Mouse (Mus musculus): ENCODE data around the gene Actn4. TPM values are rescaled to one million over a fixed set of nuclear protein-coding genes. Genes with fewer than 3 reads are reported as not detected.
A peak's percentile ranks its signal among the peaks of the same experiment; 100 is the strongest.

Actn4 gene
- total RNA-seq (2021): 100 to 1,000 TPM; 123 to 132 TPM
- long read RNA-seq, experiment 1, transcript Actn4-201 (21 exons, 3,877 nt): major isoform, 23 of 76 reads
- long read RNA-seq, experiment 1, partial matches to known transcripts: 13 of 76 reads
- long read RNA-seq, experiment 1, other reads (novel, unspliced or antisense): 39 of 76 reads
- long read RNA-seq, experiment 2, transcript Actn4-201 (21 exons, 3,877 nt): major isoform, 10 of 89 reads
- long read RNA-seq, experiment 2, partial matches to known transcripts: 14 of 89 reads
- long read RNA-seq, experiment 2, other reads (novel, unspliced or antisense): 65 of 89 reads

DNA sequence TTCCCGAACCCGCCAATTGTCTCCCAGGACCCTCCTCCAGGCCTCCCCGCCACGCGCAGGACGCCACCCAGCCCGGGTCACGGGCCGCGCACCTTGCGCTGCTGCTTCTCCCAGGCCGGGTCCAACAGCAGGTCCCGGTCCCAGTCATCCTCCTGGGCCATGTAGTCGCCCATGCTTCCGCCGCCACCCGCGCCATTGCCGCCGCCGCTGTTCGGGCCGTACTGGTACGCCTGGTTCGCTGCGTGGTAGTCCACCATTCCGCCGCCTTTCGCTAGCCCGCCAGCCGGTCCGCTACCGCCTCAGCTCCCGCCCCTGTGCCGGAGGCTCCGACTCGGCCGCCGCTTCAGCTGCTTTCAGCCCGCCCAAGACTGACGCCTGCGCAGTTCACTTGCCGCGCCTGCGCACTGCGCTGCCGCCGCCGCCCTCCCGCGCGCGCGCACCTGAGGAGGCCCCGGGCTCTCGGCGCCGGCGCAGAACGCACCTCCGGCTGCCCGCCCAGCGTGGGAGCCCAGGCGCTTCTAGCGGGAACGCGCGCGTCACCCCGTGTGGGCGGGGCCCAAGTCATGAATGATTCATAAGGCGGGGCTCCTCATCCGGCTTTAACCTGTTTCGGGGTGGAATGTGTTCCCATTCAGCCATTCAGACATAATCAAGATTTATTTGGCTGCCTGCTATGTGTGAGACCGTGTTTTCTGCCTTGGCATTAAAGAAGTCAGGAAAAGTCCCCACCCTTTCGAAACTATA lies at the start of gene Actn4:
Actn4 (minus strand) TSS at position 414 of the 744 bp plus-strand sequence.
- peak; percentile 97 to 98 for DNase-seq (ENCODE audit: low spot score in 2 of 2)

DNA sequence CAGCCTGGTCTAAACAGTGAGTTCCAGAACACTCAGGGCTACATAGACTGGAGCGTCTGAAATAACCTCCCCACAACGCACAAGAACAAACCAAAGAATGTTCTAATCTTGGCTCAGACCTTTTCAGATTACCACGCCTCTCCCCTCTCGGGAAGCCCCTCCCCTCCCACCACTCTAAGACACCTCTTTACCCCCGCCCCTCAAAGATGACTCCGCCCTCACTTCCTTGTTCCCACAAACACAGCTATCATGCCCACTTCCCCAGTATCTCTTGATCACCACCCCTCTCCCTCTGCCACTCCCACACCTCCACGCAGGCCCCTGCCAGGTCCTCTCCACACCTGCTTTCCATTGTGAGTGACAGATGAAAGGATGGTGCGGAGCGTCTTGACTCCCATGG lies 46.6 kb upstream of the Actn4 start:
- DNase-seq (ENCODE audit: low spot score in 2 of 2): no peak

DNA sequence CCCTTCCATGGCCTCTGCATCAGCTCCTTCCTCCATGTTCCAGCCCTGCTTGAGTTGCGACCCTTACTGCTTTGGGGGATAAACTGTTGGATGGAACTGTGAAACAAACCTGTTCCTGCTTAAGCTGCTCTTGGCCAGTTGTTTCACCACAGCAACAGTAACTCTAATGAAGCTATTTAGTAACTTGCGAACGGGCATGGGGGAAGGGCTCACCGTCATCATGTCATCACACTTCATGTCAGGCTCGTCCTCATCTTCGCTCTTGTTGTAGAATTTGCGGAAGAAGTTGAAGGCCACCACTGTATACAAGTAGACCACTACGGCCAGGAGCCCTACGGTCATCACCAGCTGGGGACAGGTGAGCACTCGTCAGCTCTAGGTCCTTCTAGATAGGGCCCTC lies 46.0 kb upstream of the Actn4 start:
- no peak for DNase-seq (ENCODE audit: low spot score in 2 of 2)

DNA sequence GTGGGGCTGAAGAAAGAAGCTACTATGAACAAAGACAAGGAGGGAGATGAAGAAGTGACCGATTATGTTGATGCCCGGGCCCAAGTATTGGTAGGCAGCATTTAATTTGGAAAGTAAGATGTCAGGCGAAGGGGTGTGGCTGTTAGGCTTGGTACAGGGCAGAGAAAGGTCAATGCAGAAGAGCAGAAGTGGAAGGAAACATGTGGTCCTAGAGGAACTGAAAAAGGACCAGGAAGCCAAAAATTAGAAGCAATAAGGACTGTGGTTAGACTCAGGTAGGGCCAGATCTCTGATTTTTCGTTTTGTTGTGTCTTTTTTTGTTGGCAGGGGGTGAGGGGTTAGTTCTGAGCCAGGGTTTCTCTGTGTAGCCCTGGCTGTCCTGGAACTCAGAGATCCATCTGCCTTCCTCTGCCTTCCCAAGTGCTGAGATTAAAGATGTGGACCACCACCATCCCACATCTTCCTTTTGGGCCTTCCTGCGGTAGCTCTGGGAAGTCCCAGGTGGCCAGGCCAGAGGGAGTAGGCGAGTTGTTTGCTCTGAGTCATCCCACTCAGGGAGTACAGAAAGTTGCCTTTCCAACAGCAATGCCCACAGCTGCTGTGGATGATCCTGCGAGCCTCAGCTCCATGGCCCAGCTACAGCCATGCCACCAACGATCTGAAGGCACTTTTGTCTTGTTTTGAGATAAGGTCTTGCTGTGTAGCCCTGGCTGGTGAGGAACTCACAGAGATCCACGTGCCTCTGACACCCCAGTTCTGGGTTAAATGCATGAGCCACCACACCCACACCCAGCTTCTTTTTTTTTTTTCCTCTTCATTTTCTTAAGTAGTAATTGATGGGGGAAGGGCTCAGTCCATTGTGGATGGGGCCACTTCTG lies 45.3 kb upstream of the Actn4 start:
- DNase-seq (ENCODE audit: low spot score in 2 of 2): no peak

DNA sequence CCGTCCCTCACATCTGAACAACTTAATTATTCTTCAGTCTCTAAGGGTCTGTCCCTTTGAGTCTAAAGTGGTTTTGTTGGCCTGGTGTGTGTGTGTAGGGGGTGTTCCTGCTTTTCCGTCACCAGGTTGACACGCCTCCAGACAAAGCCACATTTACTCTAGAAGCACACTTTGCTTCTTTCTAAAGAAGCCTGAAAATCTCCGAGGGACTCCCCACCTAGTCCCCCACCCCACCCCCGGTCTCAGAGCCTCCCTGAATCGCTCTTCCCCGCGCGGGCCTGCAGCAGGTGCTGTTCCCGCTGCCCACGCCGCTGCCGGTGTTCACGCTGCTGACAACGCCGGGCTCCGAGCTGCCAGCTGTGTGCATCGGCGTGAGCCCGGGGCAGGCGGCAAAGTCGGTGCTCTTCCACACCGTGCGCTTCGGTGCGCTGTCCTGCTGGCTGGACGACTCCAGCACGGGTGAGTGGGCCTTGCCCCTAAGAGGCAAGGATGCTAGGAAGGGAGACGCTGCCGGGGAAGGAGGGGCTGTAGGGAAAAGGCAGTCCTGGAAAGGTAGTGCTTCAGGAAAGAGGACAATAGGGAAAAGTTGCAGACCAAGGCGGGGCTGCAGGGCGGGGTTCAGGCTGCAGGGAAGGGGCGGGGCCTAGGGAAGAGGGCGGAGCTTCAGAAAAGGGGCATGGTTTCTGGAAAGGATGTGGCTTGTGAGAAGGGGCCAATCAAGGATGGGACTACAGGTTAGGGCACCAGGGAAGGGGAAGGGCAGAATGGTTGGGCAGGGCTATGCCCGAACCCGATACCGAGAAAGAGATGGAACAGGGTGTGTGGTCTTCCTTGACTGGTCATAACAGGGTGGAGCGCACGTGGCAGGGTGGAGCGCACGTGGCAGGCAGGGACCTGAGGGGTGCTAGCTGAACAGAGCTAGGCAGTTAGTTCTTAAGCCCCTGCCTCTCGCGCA lies 38.8 kb upstream of the Actn4 start:
- DNase-seq (ENCODE audit: low spot score in 2 of 2): peak in 1 of 2 experiments; percentile 11

DNA sequence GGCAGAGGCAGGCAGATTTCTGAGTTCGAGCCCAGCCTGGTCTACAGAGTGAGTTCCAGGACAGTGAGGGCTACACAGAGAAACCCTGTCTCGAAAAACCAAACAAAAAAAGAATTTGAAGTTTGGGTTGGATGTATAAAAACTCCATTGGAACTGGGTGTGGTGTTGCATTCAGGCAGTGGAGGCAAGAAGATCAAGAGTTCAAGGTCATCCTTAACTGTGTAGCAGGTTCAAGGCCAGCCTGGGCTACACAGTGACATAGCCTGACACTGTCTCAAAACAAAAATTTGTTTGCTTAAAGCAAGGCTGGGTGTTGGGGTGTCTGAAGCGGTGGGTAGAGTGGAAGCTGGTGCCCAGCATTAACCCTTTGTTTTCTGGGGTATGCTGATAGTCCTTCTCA lies 31.3 kb upstream of the Actn4 start:
- no peak for DNase-seq (ENCODE audit: low spot score in 2 of 2)

DNA sequence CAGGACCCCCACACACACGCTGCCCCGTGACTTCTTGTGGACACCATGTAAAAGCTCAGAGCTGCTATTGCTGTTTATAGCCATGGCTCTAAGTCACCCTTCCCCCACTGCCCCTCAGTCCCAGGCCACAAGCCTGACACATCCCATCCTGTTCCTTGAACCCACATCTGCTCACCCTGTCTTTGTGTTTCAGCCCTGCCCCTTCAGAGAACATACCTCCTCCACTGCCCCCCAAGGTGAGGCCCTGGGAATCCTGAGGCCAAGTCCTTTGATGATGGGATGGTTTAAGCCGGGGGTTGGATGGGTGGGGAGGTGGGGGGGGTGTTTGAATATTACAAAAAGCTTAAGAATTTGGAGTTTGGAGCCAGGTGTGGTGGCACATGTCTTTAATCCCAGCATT lies 30.9 kb upstream of the Actn4 start:
- no peak for DNase-seq (ENCODE audit: low spot score in 2 of 2)

DNA sequence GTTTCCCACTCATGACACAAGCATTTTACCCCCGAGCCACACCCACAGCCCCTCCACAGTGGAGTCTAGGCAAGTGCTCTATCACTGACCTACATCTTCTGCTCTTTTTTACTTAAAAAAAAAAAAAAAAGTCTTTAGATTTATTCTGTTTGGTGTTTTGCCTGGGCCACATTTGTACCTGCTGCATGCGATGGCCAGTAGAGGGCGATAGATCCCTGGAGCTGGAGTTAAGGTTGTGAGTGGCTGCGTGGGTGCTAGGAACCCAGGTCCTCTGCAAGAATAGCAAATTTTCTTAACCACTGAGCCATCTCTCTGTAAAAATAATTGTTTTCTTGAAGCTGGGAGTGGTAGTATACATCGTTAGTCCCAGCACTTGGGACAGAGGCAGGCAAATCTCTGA lies 29.5 kb upstream of the Actn4 start:
- DNase-seq (ENCODE audit: low spot score in 2 of 2): no peak

DNA sequence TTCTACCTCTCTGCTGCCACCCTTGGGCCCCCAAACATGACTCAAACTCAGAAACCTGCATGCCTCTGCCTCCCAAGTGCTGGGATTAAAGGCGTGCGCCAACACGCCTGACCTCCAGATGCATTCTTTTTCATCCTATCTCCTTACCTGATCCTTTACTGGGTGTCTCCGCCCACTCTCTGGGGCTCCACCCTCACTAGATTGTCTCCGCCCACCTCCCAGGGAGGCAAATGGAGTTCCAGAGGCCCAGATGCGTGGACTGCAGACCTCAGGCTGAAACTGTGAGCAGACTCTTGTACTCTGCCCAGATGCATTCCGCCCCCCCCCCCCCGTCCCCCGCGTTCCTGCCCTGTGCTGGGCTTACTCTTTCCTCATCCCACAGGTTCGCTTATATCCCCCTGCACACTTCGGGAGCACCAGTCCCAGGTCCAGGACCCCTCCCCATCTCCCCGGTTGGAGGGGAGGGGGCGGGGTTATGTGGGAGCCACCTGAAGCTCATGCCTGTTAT lies 28.7 kb upstream of the Actn4 start:
- no peak for DNase-seq (ENCODE audit: low spot score in 2 of 2)

DNA sequence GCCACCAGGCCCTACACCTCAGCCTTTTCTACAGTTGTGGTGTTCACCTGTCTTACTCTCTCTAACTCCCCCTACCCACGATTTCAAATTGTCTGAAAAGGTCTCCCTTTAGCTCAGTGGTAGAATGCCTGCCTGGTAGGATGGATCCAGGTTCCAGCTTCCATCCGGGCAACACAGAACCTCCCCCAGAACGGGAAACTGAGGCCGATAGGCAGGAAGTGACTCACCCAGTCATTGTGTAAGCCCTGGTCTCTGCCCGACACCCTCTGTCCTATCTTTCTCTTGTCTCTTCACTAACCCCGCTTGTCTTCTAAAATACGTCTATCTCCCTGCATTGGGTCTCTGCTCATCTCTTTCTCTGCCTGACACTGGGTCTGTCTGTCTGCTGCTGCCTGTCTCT lies 23.1 kb upstream of the Actn4 start:
- DNase-seq (ENCODE audit: low spot score in 2 of 2): no peak

DNA sequence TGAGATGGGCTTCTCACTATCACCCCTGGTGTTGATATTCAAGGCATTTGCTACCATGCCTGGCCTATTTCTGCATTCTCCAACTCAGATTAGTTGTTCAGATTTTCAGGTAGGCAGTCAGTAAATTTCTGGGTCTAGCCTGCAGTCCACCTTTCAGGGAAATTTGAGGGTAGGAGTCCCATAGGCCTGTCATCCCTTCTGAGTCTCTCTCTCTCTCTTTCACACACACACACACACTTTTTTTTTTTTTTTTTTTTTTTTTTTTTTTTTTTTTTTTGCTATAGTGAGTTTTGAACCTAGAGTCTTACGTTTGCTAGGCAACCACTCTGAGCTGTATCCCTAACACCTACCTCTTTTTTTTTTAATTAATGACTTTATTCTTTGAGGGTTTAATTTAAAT lies 22.3 kb upstream of the Actn4 start:
- DNase-seq (ENCODE audit: low spot score in 2 of 2): no peak

DNA sequence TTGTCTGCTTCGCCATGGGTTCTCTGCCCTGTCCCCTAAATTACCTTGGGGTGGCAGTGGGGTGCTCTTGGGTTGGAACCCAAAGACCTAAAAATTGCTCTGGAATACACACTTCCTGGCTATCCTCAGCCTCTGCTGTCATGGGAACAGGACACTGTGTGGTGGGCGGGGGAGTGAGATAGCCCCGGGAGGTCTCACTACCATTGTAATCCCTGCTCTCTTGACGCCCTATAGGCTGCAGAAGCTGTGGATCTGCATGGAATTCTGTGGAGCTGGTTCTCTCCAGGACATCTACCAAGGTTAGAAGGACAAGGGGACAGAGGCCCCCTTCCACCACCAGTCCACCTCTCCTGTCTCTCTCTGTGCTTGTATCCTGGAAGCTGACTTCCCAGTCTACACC lies 21.7 kb upstream of the Actn4 start:
- DNase-seq (ENCODE audit: low spot score in 2 of 2): no peak

DNA sequence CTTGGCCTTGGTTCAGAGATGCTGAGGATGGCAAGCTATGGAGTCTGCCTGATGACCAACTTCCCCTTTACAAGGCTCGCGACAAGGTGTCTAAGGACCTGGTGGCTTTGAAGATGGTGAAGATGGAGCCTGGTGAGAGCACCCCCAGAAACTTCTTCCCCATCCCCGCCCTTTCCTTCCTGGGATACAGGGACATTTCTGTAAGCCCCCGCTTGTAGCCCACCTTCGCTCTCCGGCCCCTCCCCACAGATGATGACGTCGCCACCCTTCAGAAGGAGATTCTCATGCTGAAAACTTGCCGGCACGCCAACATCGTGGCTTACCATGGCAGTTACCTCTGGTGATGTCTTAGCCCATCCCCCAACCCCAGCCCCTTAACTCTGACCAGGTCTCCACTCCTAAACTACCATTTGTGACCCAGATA lies 21.0 kb upstream of the Actn4 start:
- no peak for DNase-seq (ENCODE audit: low spot score in 2 of 2)

DNA sequence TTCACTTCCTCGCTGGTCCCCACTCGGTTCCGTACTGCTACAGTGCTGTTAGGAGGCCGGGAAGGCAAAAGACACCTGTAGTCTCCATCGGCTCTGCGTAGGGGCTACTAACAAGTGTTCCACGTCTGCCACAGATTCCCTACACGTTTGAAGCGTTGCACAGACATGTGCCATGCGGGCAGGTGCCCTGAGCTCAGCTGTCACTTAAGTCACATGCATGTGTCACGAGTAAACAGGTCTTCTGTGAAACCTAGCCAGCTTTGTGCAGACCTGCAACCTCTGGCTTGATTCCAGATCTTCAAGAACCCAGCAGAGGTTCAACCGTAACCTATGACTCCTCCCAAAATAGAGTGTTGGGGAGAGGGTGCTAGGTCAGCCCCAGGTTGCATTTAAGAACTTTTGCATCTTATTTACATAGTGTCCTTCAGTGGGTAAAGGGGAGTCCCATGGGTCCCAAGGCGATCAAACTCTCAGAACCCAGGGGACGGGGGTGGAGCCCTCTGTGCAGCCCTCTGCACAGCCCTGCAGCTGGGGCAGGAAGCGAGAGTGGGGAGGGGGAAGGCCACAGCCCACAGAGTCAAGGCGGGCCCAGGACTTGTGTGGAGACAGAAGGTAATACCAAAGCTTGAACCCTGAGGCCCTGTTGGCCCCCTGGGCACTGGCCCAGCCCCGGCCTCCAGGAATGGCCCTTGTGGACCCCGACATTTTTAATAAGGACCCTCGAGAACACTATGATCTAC lies 20.3 kb upstream of the Actn4 start:
- DNase-seq (ENCODE audit: low spot score in 2 of 2): no peak

DNA sequence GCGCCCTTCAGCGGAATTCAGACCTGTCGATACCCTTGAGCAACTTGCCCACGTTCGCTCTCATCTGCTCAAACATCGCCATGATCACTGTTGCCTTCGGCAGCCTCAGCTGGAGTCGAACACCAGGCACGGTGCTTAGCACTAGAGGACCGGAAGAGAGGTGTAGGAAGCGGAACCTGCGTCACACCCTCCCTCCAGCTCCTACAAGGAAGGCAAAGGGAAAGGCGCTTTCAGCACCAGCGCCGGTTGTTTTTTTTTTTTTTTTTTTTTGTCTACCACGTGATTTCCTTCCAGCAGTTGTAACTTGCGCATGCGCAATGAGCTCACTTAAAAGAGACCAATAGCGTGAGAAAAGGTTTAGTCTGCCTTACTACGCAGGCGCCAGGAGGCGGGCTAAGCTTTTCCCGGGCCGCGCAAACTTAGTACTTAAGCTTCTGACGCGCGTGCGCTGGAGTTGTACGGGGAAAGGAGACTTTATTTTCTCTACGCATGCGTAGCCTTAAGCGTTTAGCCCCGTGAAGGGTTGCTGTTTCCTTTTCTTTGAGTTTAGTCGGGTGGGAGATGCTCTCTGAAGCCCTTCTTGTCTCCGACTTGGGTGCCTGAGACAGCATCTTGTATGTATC lies 19.6 kb upstream of the Actn4 start, which contains the start of the genes Eif3k and Map4k1:
Eif3k (minus strand) TSS at position 214 of the 623 bp plus-strand sequence.
Map4k1 (plus strand) TSS at position 400 of the 623 bp plus-strand sequence.
- DNase-seq (ENCODE audit: low spot score in 2 of 2): peak; percentile 95 to 99

DNA sequence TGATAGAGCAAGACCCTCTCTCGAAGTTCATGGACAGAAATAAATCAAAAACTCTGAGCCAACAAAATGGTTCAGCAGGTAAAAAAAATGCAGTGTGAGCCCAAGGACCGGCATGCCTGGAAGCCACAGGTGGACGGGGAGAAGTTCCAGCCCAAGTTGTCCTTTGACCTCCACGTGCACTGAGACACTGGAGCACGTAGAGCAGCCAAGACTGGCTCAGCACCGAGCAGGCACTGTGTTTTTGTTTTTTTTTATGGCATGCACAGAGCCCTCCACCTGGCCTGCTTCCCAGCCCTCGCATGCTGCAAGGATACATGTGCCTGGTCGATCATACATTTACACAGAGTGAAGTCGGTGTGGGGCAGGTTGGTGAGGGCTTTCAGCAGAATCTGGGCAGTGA lies 15.4 kb upstream of the Actn4 start:
- no peak for DNase-seq (ENCODE audit: low spot score in 2 of 2)

DNA sequence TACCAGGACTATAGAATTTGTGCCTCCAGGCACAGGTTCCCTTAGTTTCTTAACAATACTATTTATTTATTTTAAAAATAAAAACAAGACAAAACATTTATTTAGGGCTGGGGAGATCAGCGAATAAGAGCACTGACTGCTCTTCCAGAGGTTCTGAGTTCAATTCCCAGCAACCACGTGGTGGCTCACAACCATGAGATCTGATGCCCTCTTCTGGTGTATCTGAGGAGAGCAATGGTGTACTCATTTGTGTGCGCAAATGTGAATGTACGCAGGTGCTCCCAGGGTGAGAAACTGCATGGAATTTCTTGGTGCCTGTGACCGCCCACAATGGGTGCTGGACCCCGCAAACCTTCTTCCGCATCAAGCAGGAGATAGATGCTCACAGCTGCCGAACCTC lies 10.9 kb upstream of the Actn4 start:
- no peak for DNase-seq (ENCODE audit: low spot score in 2 of 2)

DNA sequence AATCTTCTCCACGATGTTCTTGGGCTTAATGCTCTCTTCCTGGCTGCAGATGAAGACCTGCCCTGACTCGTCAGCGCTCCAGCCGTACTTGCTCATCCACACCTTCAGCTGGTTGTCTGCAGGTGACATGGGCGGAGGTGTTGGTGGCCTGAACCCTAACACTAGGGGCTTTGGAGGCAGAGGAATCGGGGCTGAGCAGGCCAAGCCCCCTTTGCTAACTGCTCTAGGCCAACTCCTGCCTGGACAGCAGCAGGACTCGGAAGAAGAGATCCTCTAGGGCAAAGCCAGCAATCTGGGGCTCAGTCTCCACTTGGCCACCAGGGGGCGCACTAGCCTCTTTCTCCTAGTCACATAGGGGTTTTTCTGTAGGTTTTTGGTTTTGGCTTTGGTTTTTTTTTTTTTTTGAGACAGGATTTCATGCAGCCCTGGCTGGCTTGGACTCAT lies 10.4 kb upstream of the Actn4 start:
- peak; percentile 71 to 78 for DNase-seq (ENCODE audit: low spot score in 2 of 2)

DNA sequence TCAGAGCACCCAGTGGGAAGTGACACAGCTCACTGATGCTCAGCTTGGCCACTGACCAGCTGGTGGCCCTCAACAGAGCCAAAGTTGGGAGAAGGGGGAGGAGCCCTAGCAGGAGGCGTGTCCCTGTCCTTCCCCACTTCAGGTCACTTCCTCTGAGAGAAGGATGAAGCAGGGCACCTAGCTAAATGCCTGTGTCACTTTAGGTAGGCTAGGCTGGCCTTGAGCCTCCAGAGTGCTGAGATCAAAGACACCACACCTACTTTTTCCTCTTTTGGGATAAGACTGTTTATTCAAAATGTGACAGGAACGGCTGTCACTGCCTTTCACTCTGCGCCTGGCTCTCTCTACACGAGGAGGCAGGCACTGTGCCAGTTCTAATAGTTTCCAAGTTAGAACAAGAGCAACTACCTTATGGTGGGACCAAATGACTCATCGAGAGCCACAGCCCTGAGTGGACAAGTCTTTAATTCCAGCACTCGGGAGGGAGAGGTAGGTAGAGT lies 9.7 kb upstream of the Actn4 start:
- peak; percentile 43 to 73 for DNase-seq (ENCODE audit: low spot score in 2 of 2)

Data from layer of hippocampus, postnatal 14 days (tissue).